Mouse (Mus musculus) forebrain, embryonic 12.5 days (tissue): ENCODE measurements around the gene Agbl4. TPM values are rescaled to one million over a fixed set of nuclear protein-coding genes. Genes with fewer than 3 reads are reported as not detected.
A peak's percentile ranks its signal among the peaks of the same experiment; 100 is the strongest.

ENCODE experiments used
- ATAC-seq: fragments of 200-750 bp; cut with Nextera tagmentation; 2 replicates; pipeline ENCODE4 v1.8.0; 2017; ENCODE audit warnings: moderate TSS enrichment; ENCODE audit not compliant: low FRiP score
- H3K27ac ChIP-seq: fragments of 300-500 bp; sonication (generic); 2 replicates; pipeline ENCODE4 v1.5.1; 2016; ENCODE audit warnings: mild to moderate bottlenecking
- H3K27me3 ChIP-seq: fragments of 300-500 bp; sonication (generic); 2 replicates; pipeline ENCODE4 v1.6.1; 2016; ENCODE audit warnings: mild to moderate bottlenecking
- H3K36me3 ChIP-seq: fragments of 300-500 bp; sonication (generic); replicated peaks from 2 replicates; pipeline ENCODE4 v1.6.1; 2016; ENCODE audit warnings: mild to moderate bottlenecking
- H3K4me1 ChIP-seq: fragments of 300-500 bp; sonication (generic); 2 replicates; pipeline ENCODE4 v1.6.1; 2016
- H3K4me2 ChIP-seq: fragments of 300-500 bp; sonication (generic); 2 replicates; pipeline ENCODE4 v1.6.1; 2016; ENCODE audit warnings: mild to moderate bottlenecking, moderate library complexity
- H3K4me3 ChIP-seq: fragments of 300-500 bp; sonication (generic); replicated peaks from 2 replicates; pipeline ENCODE4 v1.5.1; 2016; ENCODE audit warnings: mild to moderate bottlenecking
- H3K9ac ChIP-seq: fragments of 300-500 bp; sonication (generic); 2 replicates; pipeline ENCODE4 v1.6.1; 2016; ENCODE audit warnings: mild to moderate bottlenecking
- H3K9me3 ChIP-seq: fragments of 300-500 bp; sonication (generic); 2 replicates; pipeline ENCODE4 v1.6.1; 2016
- WGBS: fragments of 180-500 bp; shearing (Covaris S2); methylation state at CpG from one replicate; pipeline ENCODE4 v1.1.7; 2016; 5-methylcytosine and 5-hydroxymethylcytosine counted together
- polyA plus RNA-seq: library from polyadenylated mRNA; unstranded; fragments of >200 nt; fragmentation: Nextera tagmentation; extraction: Ambion mirVana; gene quantifications from 2 replicates; pipeline ENCODE4 v1.2.1, GENCODE M21; 2016

Gene Agbl4
- polyA plus RNA-seq, 1 experiment from 2014 or later: 1.9 TPM

DNA sequence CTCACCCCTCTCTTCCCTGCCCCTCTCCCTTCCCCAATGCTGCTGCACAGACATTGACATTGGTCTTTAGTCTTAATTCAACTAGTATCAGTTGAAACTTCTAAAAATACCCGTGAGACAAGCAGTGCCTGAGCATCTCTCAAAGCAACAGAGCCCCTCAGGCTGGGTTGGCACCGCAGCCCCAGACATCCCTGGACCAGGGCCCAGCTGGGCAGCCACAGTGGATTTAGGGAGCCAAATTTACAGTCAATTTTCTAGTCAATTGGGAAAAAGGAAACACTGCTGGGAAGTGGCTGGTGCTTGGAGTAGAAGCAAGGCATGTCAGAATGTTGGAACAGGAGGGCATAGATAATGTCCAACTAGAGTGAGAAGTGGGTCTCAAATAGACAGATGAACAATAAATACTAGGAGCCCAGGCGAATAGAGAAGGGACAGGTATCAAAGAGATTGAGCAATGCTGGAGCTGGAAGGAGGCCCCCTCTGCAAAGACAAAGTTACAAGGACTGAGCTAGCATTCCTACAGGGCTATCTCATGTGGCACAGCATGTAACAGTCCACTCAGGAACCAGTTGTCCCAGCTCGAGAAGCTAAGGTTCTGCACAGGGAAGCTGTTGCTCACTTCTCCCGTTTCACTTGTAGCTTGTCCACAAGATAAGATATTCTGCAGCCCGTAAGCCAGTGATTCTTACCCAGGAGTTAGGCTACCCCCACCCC, 1247.8 kb downstream of the Agbl4 start:
- 79% methylated on average over 6 of the region's 6 CpGs for WGBS
- Histone ChIP-seq H3K4me1 (no peaks in the 10 kb centered on the region), H3K9me3 (no peaks in the 10 kb centered on the region), H3K4me3 (no peak overlapping the region), H3K4me2 (no peak overlapping the region), H3K27me3 (no peaks in the 10 kb centered on the region), H3K9ac (no peak overlapping the region), H3K27ac (no peak overlapping the region), H3K36me3 (no peaks in the 10 kb centered on the region)
- ATAC-seq: no peak; the same call in 1 of the 2 replicates

- peak; percentile 49; the same call in 1 of the 2 replicates for ATAC-seq
- no peak overlapping the region for H3K27ac ChIP-seq
- no peaks in the 10 kb centered on the region for H3K36me3 ChIP-seq
- no peak overlapping the region for H3K9ac ChIP-seq
- H3K4me1 ChIP-seq: no peaks in the 10 kb centered on the region
- H3K4me2 ChIP-seq: no peak overlapping the region
- H3K4me3 ChIP-seq: no peak overlapping the region
- no peaks in the 10 kb centered on the region for H3K9me3 ChIP-seq
- 76% methylated on average over 1 of the region's 1 CpGs for WGBS
- H3K27me3 ChIP-seq: no peaks in the 10 kb centered on the region
Measured at GRCm38 (mm10) chr4:111645831-111646166, 1248.3 kb downstream of the Agbl4 start.

GRCm38 (mm10) chr4:111653451-111653850, 1256.0 kb downstream of the Agbl4 start:
- no peak overlapping the region for H3K9ac ChIP-seq
- H3K4me3 ChIP-seq: no peak overlapping the region
- H3K9me3 ChIP-seq: no peaks in the 10 kb centered on the region
- 77% methylated on average over 1 of the region's 1 CpGs for WGBS
- no peaks in the 10 kb centered on the region for H3K27me3 ChIP-seq
- no peak overlapping the region for H3K4me2 ChIP-seq
- no peak overlapping the region for H3K27ac ChIP-seq
- H3K36me3 ChIP-seq: no peaks in the 10 kb centered on the region
- ATAC-seq: no peak
- no peaks in the 10 kb centered on the region for H3K4me1 ChIP-seq

- no peak overlapping the region for H3K4me2 ChIP-seq
- H3K36me3 ChIP-seq: no peaks in the 10 kb centered on the region
- 0 out of 2 replicates have a peak overlapping the region, but pooled peaks have one; percentile 21 for H3K27ac ChIP-seq
- peaks cover 6% of the 10 kb centered on the region for H3K4me1 ChIP-seq
- H3K27me3 ChIP-seq: no peaks in the 10 kb centered on the region
- no peak overlapping the region for H3K4me3 ChIP-seq
- WGBS: 7% methylated on average over 1 of the region's 1 CpGs
- H3K9ac ChIP-seq: no peak overlapping the region
- ATAC-seq: peak; percentile 77; the same call in 1 of the 2 replicates
- no peaks in the 10 kb centered on the region for H3K9me3 ChIP-seq
Measured at GRCm38 (mm10) chr4:111663730-111664129, 1266.3 kb downstream of the Agbl4 start.

GRCm38 (mm10) chr4:111664146-111664545, 1266.7 kb downstream of the Agbl4 start:
- Histone ChIP-seq H3K9me3 (no peaks in the 10 kb centered on the region), H3K4me1 (peaks cover 6% of the 10 kb centered on the region), H3K9ac (no peak overlapping the region), H3K4me2 (no peak overlapping the region), H3K27ac (no peak overlapping the region), H3K36me3 (no peaks in the 10 kb centered on the region), H3K27me3 (no peaks in the 10 kb centered on the region), H3K4me3 (no peak overlapping the region)
- ATAC-seq: peak; percentile 31; the same call in 1 of the 2 replicates
- 47% methylated on average over 3 of the region's 3 CpGs for WGBS

DNA sequence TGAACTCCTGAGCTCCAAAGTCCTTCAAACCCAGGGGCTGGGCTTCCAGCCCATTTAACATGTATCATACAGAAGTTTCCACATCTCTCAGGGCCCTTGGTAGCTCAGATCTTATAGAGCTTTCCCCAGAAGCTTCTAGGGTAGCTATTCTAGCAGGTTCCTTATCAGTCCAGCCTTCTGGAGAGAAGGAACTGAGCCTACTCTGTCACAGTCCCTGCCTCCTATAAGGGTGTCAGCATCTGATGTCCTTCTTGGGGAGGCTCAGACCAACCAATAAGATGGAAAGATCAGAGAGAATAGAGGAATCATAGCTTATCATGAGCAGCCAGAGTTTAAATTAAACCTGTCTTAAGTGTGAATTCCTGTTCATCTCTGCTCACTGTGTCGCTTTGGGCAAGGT, 1269.3 kb downstream of the Agbl4 start:
- Histone ChIP-seq H3K36me3 (no peaks in the 10 kb centered on the region), H3K27ac (no peak overlapping the region), H3K4me2 (no peak overlapping the region), H3K4me1 (peaks cover 16% of the 10 kb centered on the region), H3K4me3 (no peak overlapping the region), H3K9me3 (no peaks in the 10 kb centered on the region), H3K27me3 (no peaks in the 10 kb centered on the region), H3K9ac (no peak overlapping the region)
- WGBS: 76% methylated on average over 1 of the region's 1 CpGs
- ATAC-seq: no peak

GRCm38 (mm10) chr4:111669369-111669768, 1271.9 kb downstream of the Agbl4 start:
- WGBS: 86% methylated on average over 3 of the region's 3 CpGs
- no peaks in the 10 kb centered on the region for H3K27me3 ChIP-seq
- ATAC-seq: no peak
- H3K27ac ChIP-seq: no peak overlapping the region
- H3K4me2 ChIP-seq: no peak overlapping the region
- no peaks in the 10 kb centered on the region for H3K9me3 ChIP-seq
- no peak overlapping the region for H3K9ac ChIP-seq
- peaks cover 9% of the 10 kb centered on the region for H3K4me1 ChIP-seq
- H3K4me3 ChIP-seq: no peak overlapping the region
- H3K36me3 ChIP-seq: no peaks in the 10 kb centered on the region

- Histone ChIP-seq H3K9me3 (no peaks in the 10 kb centered on the region), H3K9ac (no peak overlapping the region), H3K36me3 (no peaks in the 10 kb centered on the region), H3K27me3 (no peaks in the 10 kb centered on the region), H3K4me1 (peaks cover 9% of the 10 kb centered on the region), H3K4me3 (no peak overlapping the region), H3K27ac (no peak overlapping the region), H3K4me2 (no peak overlapping the region)
- 0 out of 2 replicates have a peak, but pooled peaks have one; percentile 55 for ATAC-seq
- WGBS: 38% methylated on average over 12 of the region's 12 CpGs
Measured at GRCm38 (mm10) chr4:111670566-111671421, 1273.3 kb downstream of the Agbl4 start.

GRCm38 (mm10) chr4:111671440-111671839, 1274.0 kb downstream of the Agbl4 start:
- no peak overlapping the region for H3K27ac ChIP-seq
- whole genome bisulfite sequencing: 76% methylated on average over 4 of the region's 4 CpGs
- H3K9ac ChIP-seq: no peak overlapping the region
- ATAC-seq: no peak
- H3K27me3 ChIP-seq: no peaks in the 10 kb centered on the region
- H3K4me1 ChIP-seq: peaks cover 9% of the 10 kb centered on the region
- no peak overlapping the region for H3K4me2 ChIP-seq
- H3K4me3 ChIP-seq: no peak overlapping the region
- H3K9me3 ChIP-seq: no peaks in the 10 kb centered on the region
- no peaks in the 10 kb centered on the region for H3K36me3 ChIP-seq

- Histone ChIP-seq H3K27me3 (no peaks in the 10 kb centered on the region), H3K9me3 (no peaks in the 10 kb centered on the region), H3K9ac (no peak overlapping the region), H3K27ac (no peak overlapping the region), H3K4me1 (peaks cover 9% of the 10 kb centered on the region), H3K4me3 (no peak overlapping the region), H3K4me2 (no peak overlapping the region), H3K36me3 (no peaks in the 10 kb centered on the region)
- no peak for ATAC-seq
Measured at GRCm38 (mm10) chr4:111673904-111674303, 1276.4 kb downstream of the Agbl4 start.

- 87% methylated on average over 5 of the region's 5 CpGs for WGBS
Measured at GRCm38 (mm10) chr4:111681926-111682325, 1284.5 kb downstream of the Agbl4 start.

DNA sequence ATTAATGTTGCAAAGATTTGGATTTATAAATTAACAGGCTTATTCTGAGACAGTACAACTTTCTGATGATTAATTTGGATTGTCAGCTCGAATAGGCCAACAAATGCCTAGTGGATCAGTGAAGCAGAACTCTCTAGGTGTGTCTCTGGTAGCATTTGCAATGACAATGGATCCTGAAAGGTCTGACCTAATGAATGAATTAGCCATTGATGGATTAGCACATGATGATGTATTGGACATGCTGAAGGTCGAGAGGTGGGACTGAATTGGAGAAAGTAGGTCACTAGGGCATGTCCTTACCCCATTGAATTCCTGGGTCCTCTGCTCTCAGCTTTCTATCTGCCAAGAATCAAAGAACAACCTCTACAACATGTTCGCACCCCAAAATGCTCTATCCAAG, 1285.3 kb downstream of the Agbl4 start:
- Histone ChIP-seq H3K9me3 (no peaks in the 10 kb centered on the region), H3K27ac (no peak overlapping the region), H3K4me3 (no peak overlapping the region), H3K4me1 (peaks cover 16% of the 10 kb centered on the region), H3K27me3 (no peaks in the 10 kb centered on the region), H3K4me2 (no peak overlapping the region), H3K36me3 (no peaks in the 10 kb centered on the region), H3K9ac (no peak overlapping the region)
- ATAC-seq: no peak
- WGBS: 81% methylated on average over 3 of the region's 3 CpGs

More at GRCm38 (mm10) chr4:111681926-111682325, 1284.5 kb downstream of the Agbl4 start:
- no peak overlapping the region for H3K27ac ChIP-seq
- no peak overlapping the region for H3K9ac ChIP-seq
- H3K4me1 ChIP-seq: peaks cover 11% of the 10 kb centered on the region
- H3K36me3 ChIP-seq: no peaks in the 10 kb centered on the region
- ATAC-seq: no peak
- H3K27me3 ChIP-seq: no peaks in the 10 kb centered on the region
- no peaks in the 10 kb centered on the region for H3K9me3 ChIP-seq
- H3K4me2 ChIP-seq: no peak overlapping the region
- no peak overlapping the region for H3K4me3 ChIP-seq
